Mouse (Mus musculus): ENCODE measurements around the gene Rabggta.

Rabggta gene

DNA sequence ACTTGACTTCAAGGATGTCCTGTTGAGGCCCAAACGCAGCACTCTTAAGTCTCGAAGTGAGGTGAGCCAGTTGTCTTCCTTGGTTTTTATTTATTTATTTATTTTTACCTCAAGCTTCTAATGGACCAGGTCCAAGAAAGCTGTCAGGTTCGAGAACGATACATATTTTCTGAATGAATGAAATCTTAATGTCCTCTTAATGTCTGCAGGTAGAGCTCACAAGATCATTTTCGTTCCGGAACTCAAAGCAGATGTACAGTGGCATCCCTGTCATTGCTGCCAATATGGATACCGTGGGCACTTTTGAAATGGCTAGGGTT is 49.4 kb downstream of the Rabggta start:
- no peak for TF ChIP-seq GATA4 (IDR thresholded peaks at IDR 0.05; ENCODE audit: insufficient replicate concordance, low read length)

DNA sequence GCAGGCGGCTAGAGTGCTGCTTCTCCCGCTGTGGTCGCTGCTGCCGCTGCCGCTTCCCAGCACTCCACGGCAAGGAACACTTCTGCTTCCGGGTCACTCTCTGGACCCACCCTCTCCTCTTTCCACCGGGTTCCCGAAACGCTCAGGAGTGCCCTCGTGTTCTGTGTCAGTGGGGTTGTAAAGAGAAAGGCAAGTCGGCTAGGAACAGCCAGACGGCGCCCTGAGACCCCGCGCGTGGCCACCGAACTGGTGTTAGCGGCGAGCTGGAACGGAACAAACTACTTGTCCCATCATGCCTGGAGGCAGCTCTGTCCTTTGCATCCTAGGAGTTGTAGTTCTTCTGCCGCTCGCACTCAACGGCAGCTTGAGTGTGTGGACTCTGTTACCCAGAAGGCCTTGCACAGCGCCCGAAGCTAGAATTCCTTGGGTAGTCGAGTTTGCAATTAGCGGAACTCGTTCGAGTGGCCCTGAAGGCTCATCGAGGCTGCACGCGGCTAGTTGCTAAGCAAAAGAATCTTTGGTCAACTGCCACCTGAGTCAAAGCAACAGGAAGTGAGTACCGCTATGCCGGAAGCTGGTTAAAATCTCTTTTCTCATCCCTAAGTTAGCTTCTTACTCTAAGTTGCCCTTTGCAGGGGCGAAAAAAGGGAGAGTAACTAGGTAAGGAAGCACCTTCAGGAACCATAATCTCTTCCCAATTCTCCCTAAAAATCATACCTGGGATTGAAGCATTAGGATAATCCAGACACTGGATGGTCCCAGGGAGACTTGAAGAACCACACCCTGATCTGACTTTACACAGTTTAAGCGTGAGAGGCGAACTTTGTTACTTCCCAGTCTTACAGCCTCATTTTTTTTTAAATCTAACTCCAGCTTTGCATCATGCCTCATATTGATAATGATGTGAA is 50.0 kb downstream of the Rabggta start, which contains the start of the genes Gmpr2 and Nedd8:
Gene Gmpr2 (plus strand): TSS at position 109 of the 908 bp plus-strand sequence.
Gene Nedd8 (minus strand): TSS at position 292 of the 908 bp plus-strand sequence.
- no peak for TF ChIP-seq GATA4 (IDR thresholded peaks at IDR 0.05; ENCODE audit: insufficient replicate concordance, low read length)

DNA sequence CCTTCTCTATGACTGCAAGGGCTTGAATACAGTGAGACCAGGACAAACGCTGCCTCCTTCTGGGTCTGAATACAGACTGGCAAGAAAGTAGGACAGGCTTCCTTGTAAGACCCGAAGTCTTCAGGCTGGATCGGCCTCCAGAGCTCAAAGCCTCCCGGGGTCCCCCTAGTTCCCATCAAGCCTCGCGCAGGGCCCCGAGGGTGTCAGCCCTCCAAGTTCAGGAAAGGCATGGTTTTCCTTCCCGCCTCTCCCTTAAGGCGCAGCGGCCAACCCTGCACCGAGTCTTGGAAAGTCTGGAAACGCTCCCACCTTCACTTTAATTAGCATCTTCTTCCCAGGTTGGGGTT is 50.6 kb downstream of the Rabggta start:
- TF ChIP-seq GATA4 (IDR thresholded peaks at IDR 0.05; ENCODE audit: insufficient replicate concordance, low read length): no peak
